Mouse (Mus musculus) MEL (cell line): Measurements from ENCODE around the gene Slc4a1. TPM values are rescaled to one million over a fixed set of nuclear protein-coding genes. Genes with fewer than 3 reads are reported as not detected.

Experiments
- DNase-seq: peaks from one replicate; pipeline ENCODE4 v3.0.0; 2011; ENCODE audit warnings: low read depth, low spot score
- H3K27ac ChIP-seq: 2 replicates; pipeline ENCODE4 v1.5.1; 2012; ENCODE audit warnings: low read depth, mild to moderate bottlenecking, control low read depth, low read length, moderate library complexity; ENCODE audit not compliant: control insufficient read depth
- H3K27me3 ChIP-seq, 2 experiments: fragments of 150-350 bp in 1 of 2; sonication (generic) in 1 of 2; 2 replicates each; pipeline ENCODE4 v1.6.1; 2012; ENCODE audit warnings: low read length in 2 of 2, mild to moderate bottlenecking in 2 of 2, improper control_type of control experiment in 1 of 2, moderate library complexity in 1 of 2; ENCODE audit not compliant: insufficient read depth in 2 of 2, control insufficient read depth in 1 of 2
- H3K36me3 ChIP-seq, 2 experiments: 2 replicates each; pipeline ENCODE4 v1.6.1; 2012 to 2014; ENCODE audit warnings: low read length in 2 of 2, improper control_type of control experiment in 1 of 2, inconsistent platforms in 1 of 2, mild to moderate bottlenecking in 1 of 2; ENCODE audit not compliant: insufficient read depth in 2 of 2, control insufficient read depth in 1 of 2
- H3K4me1 ChIP-seq, 2 experiments: fragments of 150-350 bp in 1 of 2; sonication (generic) in 1 of 2; 2 replicates each; pipeline ENCODE4 v1.6.1; 2012; ENCODE audit warnings: low read length in 2 of 2, improper control_type of control experiment in 1 of 2, mild to moderate bottlenecking in 1 of 2; ENCODE audit not compliant: insufficient read depth in 2 of 2, control insufficient read depth in 1 of 2
- H3K4me3 ChIP-seq, 2 experiments: fragments of 150-350 bp in 1 of 2; sonication (generic) in 1 of 2; 2 replicates each; pipeline ENCODE4 v1.5.1; 2012; ENCODE audit warnings: low read depth in 2 of 2, low read length in 2 of 2, mild to moderate bottlenecking in 2 of 2, moderate library complexity in 2 of 2, control low read depth in 1 of 2, improper control_type of control experiment in 1 of 2; ENCODE audit not compliant: control insufficient read depth in 1 of 2, insufficient read depth in 1 of 2
- H3K79me2 ChIP-seq: 2 replicates; pipeline ENCODE4 v1.6.1; 2012; ENCODE audit warnings: mild to moderate bottlenecking, low read length, moderate library complexity; ENCODE audit not compliant: control insufficient read depth, poor library complexity, insufficient read depth
- H3K9ac ChIP-seq: 2 replicates; pipeline ENCODE4 v1.6.1; 2012; ENCODE audit warnings: low read depth, mild to moderate bottlenecking, control low read depth, low read length, moderate library complexity; ENCODE audit not compliant: control insufficient read depth, poor library complexity, severe bottlenecking
- H3K9me3 ChIP-seq: fragments of 150-350 bp; sonication (generic); replicated peaks from 2 replicates; pipeline ENCODE4 v1.6.1; 2012; ENCODE audit warnings: mild to moderate bottlenecking, low read length, improper control_type of control experiment, moderate library complexity; ENCODE audit not compliant: insufficient read depth
- CHD2 ChIP-seq: IDR thresholded peaks from 2 replicates; pipeline ENCODE4 v1.6.1; 2011; ENCODE audit warnings: low read length, improper control_type of control experiment
- CTCF ChIP-seq, 3 experiments: IDR thresholded peaks in 2 of 3; conservative IDR thresholded peaks in 1 of 3; 2 replicates each; pipeline ENCODE4 v1.5.1; 2011 to 2012; ENCODE audit warnings: low read length in 3 of 3, low read depth in 2 of 3, mild to moderate bottlenecking in 2 of 3, improper control_type of control experiment in 1 of 3, inconsistent platforms in 1 of 3, mixed read lengths in 1 of 3, moderate library complexity in 1 of 3; ENCODE audit not compliant: control insufficient read depth in 1 of 3, insufficient read depth in 1 of 3, poor library complexity in 1 of 3, severe bottlenecking in 1 of 3
- ELF1 ChIP-seq: IDR thresholded peaks from 2 replicates; pipeline ENCODE4 v1.6.1; 2014; ENCODE audit warnings: low read depth, mild to moderate bottlenecking, inconsistent platforms, low read length, improper control_type of control experiment, moderate library complexity
- EP300 ChIP-seq, 2 experiments: IDR thresholded peaks; 2 replicates each; pipeline ENCODE4 v1.6.1; 2011; ENCODE audit warnings: improper control_type of control experiment in 2 of 2, low read length in 2 of 2, low read depth in 1 of 2, mild to moderate bottlenecking in 1 of 2
- ETS1 ChIP-seq: IDR thresholded peaks from 2 replicates; pipeline ENCODE4 v1.6.1; 2012; ENCODE audit warnings: low read depth, mild to moderate bottlenecking, inconsistent platforms, low read length, improper control_type of control experiment, moderate library complexity
- GABPA ChIP-seq: IDR thresholded peaks from 2 replicates; pipeline ENCODE4 v1.6.1; 2012; ENCODE audit warnings: low read depth, mild to moderate bottlenecking, inconsistent platforms, low read length, improper control_type of control experiment, moderate library complexity
- MAX ChIP-seq: IDR thresholded peaks from 2 replicates; pipeline ENCODE4 v1.6.1; 2011; ENCODE audit warnings: low read length, improper control_type of control experiment
- MXI1 ChIP-seq: IDR thresholded peaks from 2 replicates; pipeline ENCODE4 v1.6.1; 2011; ENCODE audit warnings: mild to moderate bottlenecking, low read depth, low read length, improper control_type of control experiment
- MYB ChIP-seq: IDR thresholded peaks from 2 replicates; pipeline ENCODE4 v1.6.1; 2011; ENCODE audit warnings: mild to moderate bottlenecking, low read depth, low read length, improper control_type of control experiment
- NELFE ChIP-seq: IDR thresholded peaks from 2 replicates; pipeline ENCODE4 v1.6.1; 2011; ENCODE audit warnings: low read depth, low read length, improper control_type of control experiment
- POLR2AphosphoS2 ChIP-seq: IDR thresholded peaks from 2 replicates; pipeline ENCODE4 v1.6.1; 2011; ENCODE audit warnings: low read length, improper control_type of control experiment
- RAD21 ChIP-seq: IDR thresholded peaks from 2 replicates; pipeline ENCODE4 v1.6.1; 2011; ENCODE audit warnings: mild to moderate bottlenecking, low read depth, low read length, improper control_type of control experiment
- RCOR1 ChIP-seq: IDR thresholded peaks from 2 replicates; pipeline ENCODE4 v1.6.1; 2012; ENCODE audit warnings: low read depth, mild to moderate bottlenecking, inconsistent platforms, low read length, improper control_type of control experiment
- TAL1 ChIP-seq: IDR thresholded peaks from 2 replicates; pipeline ENCODE4 v1.6.1; 2012; ENCODE audit warnings: mild to moderate bottlenecking, inconsistent platforms, low read length, moderate library complexity, mixed read lengths
- UBTF ChIP-seq: IDR thresholded peaks from 2 replicates; pipeline ENCODE4 v1.6.1; 2012; ENCODE audit warnings: low read depth, mild to moderate bottlenecking, inconsistent platforms, low read length, improper control_type of control experiment, moderate library complexity, borderline replicate concordance; ENCODE audit not compliant: insufficient read depth
- USF1 ChIP-seq: IDR thresholded peaks from 2 replicates; pipeline ENCODE4 v1.6.1; 2014; ENCODE audit warnings: low read depth, mild to moderate bottlenecking, inconsistent platforms, low read length, improper control_type of control experiment, moderate library complexity
- USF2 ChIP-seq, 2 experiments: IDR thresholded peaks; 2 replicates each; pipeline ENCODE4 v1.6.1; 2011 to 2012; ENCODE audit warnings: improper control_type of control experiment in 2 of 2, low read length in 2 of 2, borderline replicate concordance in 1 of 2, inconsistent platforms in 1 of 2, low read depth in 1 of 2, mild to moderate bottlenecking in 1 of 2; ENCODE audit not compliant: insufficient read depth in 1 of 2
- ZC3H11A ChIP-seq: IDR thresholded peaks from 2 replicates; pipeline ENCODE4 v1.6.1; 2012; ENCODE audit warnings: low read depth, mild to moderate bottlenecking, inconsistent platforms, low read length, improper control_type of control experiment
- ZMIZ1 ChIP-seq: IDR thresholded peaks from 2 replicates; pipeline ENCODE4 v1.6.1; 2012; ENCODE audit warnings: low read depth, mild to moderate bottlenecking, inconsistent platforms, low read length, improper control_type of control experiment, moderate library complexity
- ZNF384 ChIP-seq: IDR thresholded peaks from 2 replicates; pipeline ENCODE4 v1.6.1; 2012; ENCODE audit warnings: low read depth, mild to moderate bottlenecking, inconsistent platforms, low read length, improper control_type of control experiment
- polyA plus RNA-seq, 2 experiments: library from polyadenylated mRNA; stranded (reverse) in 1 of 2; unstranded in 1 of 2; fragments of >175 nt in 1 of 2; fragments of >200 nt in 1 of 2; gene quantifications; 2 replicates each; pipeline versions ENCODE4 v1.2.1 to v1.2.4; 2012; ENCODE audit warnings: low replicate concordance in 2 of 2, low read depth in 1 of 2; ENCODE audit not compliant: insufficient read length in 2 of 2, insufficient read depth in 1 of 2, missing spikeins in 1 of 2
- total RNA-seq: library from RNA; depleted of rRNA; stranded (reverse); fragments of 300-350 nt; gene quantifications from 2 replicates; pipeline ENCODE4 v1.2.3, GENCODE M21; 2012

Slc4a1 gene
- total and polyA plus RNA-seq, 3 experiments: 0.23 to 0.35 TPM; not detected in 1

DNA sequence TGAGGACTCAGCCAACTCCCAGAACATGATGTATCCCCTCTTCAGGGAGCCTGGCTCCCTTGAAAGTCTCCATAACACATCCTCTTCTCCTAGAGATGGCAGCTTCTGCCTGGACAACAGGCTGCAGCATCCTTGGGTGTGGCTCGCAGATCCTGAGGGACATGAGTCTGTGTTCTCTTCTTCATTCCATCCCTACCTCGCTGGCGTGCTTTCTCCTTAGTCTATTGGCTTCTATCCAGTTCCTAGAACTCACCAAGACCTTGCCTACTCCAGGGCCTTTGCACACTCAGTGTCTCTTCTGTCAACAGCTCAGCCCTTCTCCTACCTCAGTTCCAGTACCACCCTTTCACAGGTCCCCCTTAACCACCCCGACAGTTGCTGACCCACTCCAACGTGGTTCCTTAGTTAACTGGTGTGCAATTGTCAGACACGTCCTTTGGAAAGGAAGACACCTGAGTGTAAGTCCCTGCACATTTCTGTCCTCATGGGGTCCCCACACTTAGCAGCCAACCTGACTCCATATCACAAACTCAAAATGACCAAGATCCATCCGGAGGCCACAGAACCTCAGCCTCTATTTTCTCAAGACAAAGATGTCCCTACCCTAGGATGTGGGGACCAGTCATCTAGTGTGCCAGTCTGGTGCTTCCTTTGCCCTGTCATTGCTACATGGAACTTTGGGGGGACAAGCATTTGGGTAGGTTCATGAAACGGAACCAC, 4.1 kb downstream of the Slc4a1 start:
- no peak for TF ChIP-seq ELF1
- no peak for TF ChIP-seq RCOR1
- no peak for TF ChIP-seq USF1
- TF ChIP-seq NELFE: no peak
- no peak for TF ChIP-seq ZMIZ1
- no peak for TF ChIP-seq TAL1
- no peak overlapping the region for H3K9ac ChIP-seq
- no peaks in the 10 kb centered on the region for H3K9me3 ChIP-seq
- no peak overlapping the region for H3K4me3 ChIP-seq
- H3K27ac ChIP-seq: no peak overlapping the region
- H3K4me1 ChIP-seq: peaks cover 0 to 5% of the 10 kb centered on the region in 2 experiments; a peak in 1 of 4 replicates
- no peak for DNase-seq
- H3K79me2 ChIP-seq: no peaks in the 10 kb centered on the region
- no peaks in the 10 kb centered on the region for H3K36me3 ChIP-seq
- H3K27me3 ChIP-seq: peaks cover 5 to 8% of the 10 kb centered on the region in 2 experiments

DNA sequence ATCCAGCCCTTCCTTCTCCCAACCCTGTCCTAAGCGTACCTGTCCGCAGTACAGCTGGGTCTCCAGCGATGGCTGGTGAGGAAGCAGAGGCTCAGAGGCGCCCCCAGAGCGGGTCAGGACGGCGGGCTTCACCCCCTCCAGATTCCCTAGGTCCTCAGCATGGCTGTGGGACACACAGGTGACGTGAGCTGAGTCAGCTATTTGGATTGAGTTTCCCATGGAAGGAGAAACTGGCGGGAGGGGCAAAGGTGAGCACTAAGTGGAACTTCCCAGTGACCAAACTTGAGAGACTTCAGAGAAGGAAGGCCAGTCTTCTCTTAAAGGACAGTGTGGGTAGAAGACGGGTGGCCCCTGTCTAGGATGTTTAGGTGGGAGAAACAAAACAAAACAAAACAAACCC, 7.6 kb downstream of the Slc4a1 start:
- H3K36me3 ChIP-seq: no peaks in the 10 kb centered on the region
- TF ChIP-seq ETS1 (no peak), CTCF (IDR thresholded peaks at IDR 0.05 in 2 of 3, conservative IDR thresholded peaks at IDR 0.05 in 1 of 3; ENCODE audit: control insufficient read depth in 1 of 3, insufficient read depth in 1 of 3, low read depth in 2 of 3, low read length in 3 of 3, poor library complexity in 1 of 3, severe bottlenecking in 1 of 3) (no peak), USF2 (IDR thresholded peaks at IDR 0.05; ENCODE audit: borderline replicate concordance in 1 of 2, insufficient read depth in 1 of 2, low read depth in 1 of 2, low read length in 2 of 2) (no peak), UBTF (no peak), ZMIZ1 (no peak), MXI1 (no peak), RAD21 (no peak), ZNF384 (no peak), ZC3H11A (no peak), USF1 (no peak), EP300 (IDR thresholded peaks at IDR 0.05; ENCODE audit: low read depth in 1 of 2, low read length in 2 of 2) (no peak), POLR2AphosphoS2 (no peak), CHD2 (no peak), RCOR1 (no peak), MYB (no peak), MAX (no peak), GABPA (no peak), ELF1 (no peak), NELFE (no peak)
- no peaks in the 10 kb centered on the region for H3K4me1 ChIP-seq
- H3K79me2 ChIP-seq: no peaks in the 10 kb centered on the region
- no peak overlapping the region for H3K4me3 ChIP-seq
- no peaks in the 10 kb centered on the region for H3K9me3 ChIP-seq
- H3K27me3 ChIP-seq: peaks cover 0 to 12% of the 10 kb centered on the region in 2 experiments; a peak in 3 of 4 replicates
- H3K27ac ChIP-seq: no peak overlapping the region
- no peak for DNase-seq
- H3K9ac ChIP-seq: no peak overlapping the region
